Mouse (Mus musculus) layer of hippocampus, postnatal 25 days (tissue): Measurements from ENCODE around the gene Tle6. TPM values are rescaled to one million over a fixed set of nuclear protein-coding genes. Genes with fewer than 3 reads are reported as not detected.

Experiments
- DNase-seq, 2 experiments: peaks; one replicate each; pipeline ENCODE4 v3.0.0; 2022; ENCODE audit warnings: mixed read lengths in 2 of 2, low spot score in 1 of 2; ENCODE audit errors: extremely low spot score in 1 of 2
- total RNA-seq, 2 experiments: library from RNA; stranded (reverse); gene quantifications; 2 replicates each; pipeline ENCODE4 v1.2.3; 2021

Gene Tle6
- total RNA-seq, 2 experiments from 2014 or later = 1.7 to 4.1 TPM

DNA sequence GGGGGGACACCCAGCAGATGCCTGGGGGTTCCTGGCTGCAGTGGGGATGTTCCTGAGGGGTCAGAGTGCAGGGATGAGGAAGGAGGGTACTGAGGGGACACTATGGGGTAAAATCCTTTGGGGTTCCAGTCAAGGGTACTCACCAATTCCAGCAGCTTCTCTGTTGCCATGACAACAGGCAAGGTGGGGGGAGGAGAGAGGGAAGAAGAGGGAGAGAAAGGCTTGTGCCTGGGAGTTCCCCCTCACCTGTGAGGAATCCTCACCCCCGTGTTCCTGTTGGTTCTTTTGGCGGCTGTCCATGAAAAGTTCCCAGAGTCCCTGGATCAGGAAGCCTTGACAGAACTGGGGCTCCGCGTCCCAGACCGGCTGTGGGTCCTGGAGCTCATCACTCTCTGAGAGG lies 5.3 kb downstream of the Tle6 start:
- DNase-seq = no peak

DNA sequence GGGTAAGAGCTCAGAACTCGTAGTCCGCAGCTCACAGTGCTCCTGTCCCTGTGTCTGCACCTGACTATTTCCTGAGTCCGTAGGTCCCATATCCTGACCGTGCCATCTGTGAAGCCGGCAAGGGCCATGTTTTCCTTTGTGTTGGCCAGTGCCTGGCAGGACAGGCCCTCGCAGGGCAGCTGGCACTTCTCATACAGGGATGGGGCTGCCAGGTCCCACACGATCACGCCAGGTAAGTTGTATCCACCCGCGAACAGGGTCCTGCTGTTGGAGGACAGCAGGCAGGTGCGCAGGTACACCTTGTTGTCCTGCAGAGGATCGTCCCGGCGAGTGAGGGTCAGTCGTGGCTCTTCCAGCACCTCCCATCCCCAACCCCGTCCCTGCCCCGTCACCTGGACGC lies 6.9 kb downstream of the Tle6 start:
- no peak for DNase-seq

DNA sequence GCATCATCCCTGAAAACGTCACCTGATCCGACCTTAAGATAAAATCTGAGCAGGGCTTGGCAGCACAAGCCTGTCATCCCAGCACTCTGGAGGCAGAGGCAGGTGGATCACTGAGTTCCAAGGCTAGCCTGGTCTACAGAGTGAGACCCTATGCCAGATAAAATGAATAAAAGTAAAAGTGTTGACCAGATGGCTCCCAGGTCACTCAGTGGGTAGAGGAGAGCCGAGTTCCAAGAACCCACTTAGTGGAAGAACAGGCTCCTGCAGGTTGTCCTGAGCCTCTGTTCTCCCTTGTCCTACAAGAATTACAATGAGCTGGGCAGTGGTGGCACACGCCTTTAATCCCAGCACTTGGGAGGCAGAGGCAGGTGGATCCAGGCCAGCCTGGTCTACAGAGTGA lies 7.7 kb downstream of the Tle6 start:
- DNase-seq = no peak

DNA sequence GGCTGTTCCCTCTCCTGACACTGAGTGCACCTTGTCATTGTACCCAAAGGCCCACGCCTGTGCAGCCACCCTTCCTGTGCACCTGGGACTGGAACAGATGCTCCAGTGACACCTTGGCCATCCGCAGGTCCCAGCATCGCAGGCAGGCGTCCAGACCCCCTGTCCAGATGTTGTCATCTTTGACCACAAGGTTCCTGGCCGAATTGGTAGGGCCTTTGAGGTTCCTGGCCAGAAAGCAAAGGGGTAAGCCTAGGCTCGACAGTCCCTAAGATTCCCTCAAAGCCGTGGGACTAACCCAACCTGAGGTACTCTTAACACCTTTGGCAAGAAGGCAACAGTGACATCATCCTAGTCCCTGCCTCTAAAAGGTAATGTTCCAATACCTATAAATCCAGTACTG lies 8.2 kb downstream of the Tle6 start:
- DNase-seq = no peak

DNA sequence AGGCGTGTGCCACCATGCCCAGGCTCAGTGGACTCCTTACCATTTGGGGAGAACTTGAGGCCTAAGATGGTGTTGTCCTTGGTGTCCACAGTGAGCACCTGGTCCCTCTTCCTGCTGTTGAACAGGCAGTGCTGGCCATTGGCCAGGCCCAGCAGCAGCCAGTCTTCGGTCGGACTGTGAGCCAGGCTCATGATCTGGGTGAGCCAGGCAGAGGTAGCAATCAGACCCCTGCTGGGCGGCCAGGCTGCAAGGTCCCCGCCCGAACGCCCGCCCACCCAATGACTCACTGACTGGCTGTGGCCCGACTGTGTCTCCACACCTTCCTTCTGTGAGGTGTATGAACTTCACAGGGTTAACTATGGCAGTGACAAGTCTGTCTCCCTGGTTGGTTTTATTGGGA lies 9.0 kb downstream of the Tle6 start:
- DNase-seq = no peak

DNA sequence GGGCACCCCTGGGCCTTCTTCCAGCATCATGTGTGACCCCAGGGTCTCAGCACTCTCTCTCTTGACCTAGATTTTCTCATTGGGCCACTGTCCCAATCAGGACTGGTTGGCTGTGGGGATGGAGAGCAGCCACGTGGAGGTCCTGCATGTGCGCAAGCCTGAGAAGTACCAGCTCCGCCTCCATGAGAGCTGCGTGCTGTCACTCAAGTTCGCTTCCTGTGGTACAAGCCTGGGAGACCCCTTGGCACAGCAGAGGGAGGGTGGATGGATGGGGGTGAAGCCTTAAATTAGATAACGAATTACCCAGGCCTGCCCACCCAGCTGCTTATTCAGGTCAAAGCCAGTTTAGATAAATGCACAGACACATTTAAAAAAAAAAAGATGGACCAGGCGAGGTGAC lies 12.1 kb downstream of the Tle6 start:
- DNase-seq = no peak

DNA sequence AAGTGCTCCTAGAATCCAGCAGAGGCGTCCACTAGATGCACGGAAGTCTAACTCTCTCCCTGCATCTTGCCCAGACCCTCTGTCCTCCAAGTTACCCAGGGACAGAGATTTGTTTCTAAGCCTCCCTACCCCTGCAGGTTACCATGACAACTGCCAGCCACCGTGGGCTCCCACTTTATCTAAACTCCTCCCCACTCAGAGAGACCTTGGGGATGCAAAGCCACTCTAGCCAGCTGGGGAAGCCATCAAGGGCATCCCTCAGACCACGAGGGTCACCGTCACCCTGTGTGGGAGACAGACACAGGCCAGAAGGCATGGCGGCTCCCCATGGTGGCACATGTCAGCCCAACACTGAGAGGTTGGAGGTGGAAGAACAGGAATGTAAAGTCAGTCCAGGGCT lies 17.5 kb downstream of the Tle6 start:
- DNase-seq = no peak

DNA sequence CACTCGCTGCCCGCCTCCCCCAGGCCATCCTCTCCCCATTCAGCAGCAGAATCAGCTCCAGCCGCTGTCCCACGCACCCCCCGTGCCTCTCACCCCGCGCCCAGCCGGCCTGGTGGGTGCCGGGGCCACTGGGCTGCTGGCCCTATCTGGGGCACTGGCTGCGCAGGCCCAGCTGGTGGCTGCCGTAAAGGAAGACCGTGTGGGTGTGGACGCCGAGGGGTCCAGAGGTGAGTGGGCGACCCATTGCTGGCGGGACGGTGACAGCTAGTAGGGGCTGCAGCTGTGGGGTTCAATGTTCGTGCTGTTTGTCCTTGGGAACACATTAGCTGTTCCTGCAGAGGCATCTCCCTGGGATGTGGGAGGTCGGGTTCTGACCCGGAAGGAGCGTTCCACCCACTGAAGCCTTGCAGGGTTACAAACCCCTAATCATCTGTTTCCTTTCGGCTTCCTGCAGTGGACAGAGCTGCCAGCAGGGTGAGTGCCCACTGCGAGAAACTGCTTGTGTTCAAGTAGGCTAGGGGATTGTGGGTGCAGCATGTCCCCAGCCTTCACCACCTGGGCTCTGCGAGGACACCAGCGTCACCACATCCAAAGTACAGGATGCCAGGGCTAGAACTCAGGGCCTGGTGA lies 20.3 kb downstream of the Tle6 start:
- DNase-seq = no peak

DNA sequence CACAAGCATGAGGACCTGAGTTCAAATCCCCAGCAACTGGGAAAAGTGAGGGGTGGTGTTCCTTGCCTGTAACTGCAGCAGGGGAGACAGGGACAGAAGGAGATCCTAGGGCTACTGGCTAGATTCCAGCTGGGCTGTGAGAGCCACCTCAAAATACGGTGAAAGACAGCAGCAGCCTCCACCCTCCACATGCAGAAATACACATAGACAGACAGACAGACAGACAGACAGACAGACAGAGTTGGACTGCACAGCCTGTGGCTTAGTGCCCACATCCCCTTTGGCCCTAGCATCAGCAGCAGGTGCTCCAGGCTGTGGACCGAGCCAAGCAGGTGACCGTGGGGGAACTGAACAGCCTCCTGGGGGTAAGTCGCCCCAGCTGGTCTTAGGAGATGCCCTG lies 20.9 kb downstream of the Tle6 start:
- DNase-seq = no peak

DNA sequence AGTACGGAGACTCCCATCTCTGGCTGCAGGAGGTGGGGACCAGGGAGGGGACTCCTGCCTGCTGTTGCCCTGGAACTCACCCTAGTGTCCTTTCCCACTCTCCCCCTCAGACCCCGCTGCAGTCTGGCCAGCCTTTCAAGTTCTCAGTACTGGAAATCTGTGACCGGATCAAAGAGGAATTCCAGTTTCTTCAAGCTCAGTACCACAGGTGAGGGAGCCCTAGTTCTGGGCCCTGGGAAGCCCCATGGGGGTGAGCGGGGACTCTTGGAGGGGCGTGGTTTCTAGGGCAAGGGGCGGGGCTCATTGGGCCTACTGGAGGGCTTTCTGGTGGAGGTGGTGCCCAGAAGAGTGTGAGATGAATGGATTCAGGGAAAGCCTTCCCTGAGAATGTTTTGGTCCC lies 25.2 kb downstream of the Tle6 start:
- DNase-seq = no peak

DNA sequence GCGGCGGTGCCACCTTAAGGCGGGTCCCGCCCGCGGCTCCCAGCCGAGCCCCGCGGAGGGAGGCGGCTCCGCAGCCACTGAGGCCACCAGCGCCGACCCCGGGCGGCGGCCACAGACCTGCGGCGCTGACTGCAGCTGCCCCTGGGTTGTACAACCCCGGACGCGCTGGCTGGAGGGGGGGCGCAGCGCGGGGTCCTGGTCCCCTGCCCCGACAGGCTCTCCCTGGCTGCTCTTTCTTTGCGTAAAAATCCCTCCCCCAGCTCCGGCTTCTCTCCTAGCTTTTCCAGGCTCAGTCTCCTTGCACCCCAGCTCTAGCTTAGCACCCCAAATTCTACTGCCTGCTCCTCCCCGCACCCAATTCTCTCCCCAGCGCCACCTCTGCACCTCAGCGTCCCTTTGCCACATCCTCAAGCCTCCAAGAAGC lies 25.7 kb downstream of the Tle6 start:
- DNase-seq = no peak

DNA sequence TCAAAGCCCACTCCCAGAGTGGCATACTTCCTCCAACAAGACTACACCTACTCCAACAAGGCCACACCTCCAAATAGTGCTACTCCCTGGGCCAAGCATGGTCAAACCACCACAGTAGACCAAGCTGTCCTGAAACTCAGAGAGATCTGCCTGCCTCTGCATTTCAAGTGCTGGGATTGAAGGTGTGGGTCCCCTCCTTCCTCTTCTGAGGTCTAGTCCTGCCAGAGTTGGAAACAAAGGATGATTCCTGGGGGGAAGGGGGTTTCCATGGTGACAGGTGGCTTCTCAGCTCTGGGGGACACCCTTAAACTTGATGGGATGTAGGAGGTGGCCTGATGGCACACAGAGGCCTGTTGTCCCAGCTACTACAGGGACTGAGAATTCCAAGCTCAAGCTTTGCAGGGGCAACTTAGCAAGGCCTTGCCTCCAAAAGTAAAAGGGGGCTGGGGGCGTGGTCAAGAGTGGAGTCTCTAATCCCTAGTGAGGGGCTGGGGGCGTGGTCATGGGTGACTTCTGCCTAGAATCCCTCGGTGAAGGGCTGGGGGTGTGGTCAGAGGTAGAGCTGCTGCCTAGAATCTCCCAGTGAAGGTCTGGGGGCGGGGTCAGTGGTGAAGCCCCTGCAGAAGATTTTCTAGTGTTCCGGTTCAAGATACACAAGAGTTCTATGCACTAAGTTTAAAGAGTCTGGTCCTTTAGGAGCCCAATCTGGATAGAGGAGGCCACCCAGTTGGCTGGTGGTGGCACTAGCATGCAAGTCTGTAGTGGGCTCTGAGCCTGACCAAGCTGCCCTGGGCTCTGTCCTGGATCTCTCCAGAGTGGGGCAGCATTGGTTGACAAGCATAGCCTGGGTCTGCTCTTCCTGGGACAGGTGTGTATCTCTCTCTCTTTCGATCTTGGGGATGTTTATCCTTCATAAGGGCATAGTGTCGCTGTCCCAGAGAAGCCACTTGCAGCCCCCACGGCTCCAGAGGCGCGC lies 26.5 kb downstream of the Tle6 start, which contains the start of gene Tle2:
Tle2 (plus strand) TSS at position 481 of the 976 bp plus-strand sequence.
- DNase-seq = no peak

DNA sequence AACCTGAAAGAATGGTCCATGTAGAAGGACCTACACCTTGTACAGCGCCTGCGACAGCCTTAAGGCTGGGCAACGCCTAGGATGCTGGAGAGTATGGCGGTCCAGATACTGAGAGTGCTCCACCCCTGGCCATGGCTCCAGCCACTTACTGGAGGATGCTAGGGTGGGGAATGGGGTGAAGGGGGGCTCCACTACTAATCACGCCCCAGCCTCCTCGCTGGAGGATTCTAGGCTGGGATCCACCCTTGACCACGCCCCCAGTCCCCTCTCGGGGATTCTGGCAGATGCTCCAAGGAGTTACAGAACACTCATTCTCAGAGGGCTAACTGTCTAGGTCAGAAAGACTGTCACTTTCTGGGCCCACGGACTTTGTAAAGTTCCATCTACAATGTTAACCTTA lies 27.9 kb downstream of the Tle6 start:
- DNase-seq = no peak

DNA sequence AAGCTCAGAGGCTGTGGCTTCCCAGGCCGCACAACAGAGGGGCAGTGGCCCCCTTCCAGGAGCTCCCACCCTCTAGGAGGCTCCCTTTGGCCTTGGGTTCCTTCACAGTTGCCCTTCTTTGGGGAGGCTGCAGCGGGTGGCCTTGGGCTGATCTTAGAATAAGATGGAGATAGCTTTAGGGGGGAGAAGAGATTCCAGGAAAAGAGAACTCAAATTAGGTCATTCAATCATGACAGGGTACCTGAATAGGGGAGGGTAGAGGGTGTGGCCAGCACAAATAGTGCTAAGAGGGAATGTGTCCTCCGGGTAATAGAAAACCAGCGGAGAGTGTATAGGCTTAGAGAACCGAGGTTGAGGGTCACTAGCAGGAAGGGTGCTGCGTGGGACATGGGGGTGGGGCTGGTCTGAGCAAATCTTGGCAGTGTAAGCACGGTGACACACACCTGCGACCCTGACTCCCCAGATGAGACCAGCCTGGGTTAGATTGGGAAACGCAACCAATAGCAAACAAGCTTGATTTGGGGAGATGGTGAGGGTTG lies 28.7 kb downstream of the Tle6 start:
- no peak for DNase-seq

DNA sequence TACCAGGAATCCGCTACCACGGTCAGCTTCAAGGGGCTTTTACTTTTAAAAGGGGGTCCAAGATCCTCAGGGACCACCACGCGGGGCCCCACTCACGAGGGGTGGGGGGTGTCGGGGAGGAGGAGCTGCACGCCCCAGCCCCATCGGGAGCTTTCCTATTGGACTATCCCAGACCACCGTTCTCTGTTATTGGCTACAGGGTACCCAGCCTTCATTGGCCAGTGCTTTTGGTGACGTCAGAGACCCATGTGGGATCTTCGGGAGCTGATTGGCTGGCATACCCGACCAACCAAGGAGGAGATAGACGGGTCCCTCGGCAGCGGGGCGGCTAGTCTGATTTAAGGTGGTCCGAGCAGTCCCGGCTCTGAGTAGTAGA lies 29.4 kb downstream of the Tle6 start:
- peak; percentile 93 to 96 for DNase-seq

DNA sequence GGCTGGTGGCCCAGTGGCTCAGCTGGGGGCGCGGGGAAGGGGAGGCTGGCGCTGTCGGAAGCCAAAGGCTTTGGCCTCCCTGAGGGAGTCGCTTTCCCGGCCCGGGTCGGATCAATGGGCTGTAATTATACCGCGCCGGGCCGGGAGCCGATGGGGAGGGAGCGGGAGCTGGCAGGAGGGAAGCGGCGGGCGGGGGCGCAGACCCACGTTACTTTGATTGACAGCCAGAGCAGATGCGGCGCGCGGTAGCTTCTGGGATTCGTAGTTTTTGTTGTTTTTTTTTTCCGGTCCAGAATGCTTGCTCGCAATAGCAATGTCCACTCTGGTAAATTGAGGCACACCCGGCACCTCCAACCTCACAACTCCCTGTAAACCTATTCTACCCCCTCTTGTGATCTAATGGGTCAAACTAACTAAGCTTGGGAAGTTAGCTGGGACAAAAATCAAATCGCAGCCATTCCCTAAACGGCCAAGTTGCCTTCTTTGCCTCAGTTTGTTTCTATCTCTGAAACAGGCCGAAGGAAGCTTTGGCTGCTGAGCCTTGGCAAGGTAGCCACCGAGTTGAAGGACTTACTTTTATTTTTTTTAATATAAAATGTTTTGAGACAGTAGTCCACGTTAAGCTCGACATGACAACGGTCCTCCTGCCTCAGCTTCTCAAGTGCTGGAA lies 29.9 kb downstream of the Tle6 start:
- DNase-seq = peak; percentile 82 to 88

DNA sequence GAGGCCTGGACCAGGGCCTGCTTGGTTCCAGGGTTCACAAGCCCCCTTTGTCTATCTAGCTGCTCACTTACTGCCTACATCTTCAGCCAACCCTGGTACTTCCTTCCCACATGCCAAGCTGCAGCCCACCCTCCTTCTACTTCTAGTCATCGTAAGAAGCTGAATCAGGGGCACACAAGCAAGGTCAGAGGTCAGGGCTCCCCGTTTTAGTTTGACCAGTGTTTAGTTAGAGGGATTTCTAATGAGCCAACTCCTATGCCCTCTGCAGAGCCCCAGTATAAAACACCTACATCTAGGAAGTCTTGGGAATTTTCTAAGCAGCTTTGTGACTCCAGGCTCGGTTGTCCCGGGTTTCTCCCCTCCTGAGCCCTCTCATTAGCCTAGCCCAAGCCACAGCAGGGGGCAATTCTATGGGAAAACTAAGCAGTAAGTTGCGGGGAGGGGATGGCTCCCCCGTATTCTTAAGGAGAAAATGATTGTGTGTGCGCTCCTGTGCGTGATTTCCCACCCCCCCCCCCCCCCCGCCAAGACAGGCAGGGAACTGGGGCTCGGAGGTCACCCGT lies 30.6 kb downstream of the Tle6 start:
- no peak for DNase-seq

DNA sequence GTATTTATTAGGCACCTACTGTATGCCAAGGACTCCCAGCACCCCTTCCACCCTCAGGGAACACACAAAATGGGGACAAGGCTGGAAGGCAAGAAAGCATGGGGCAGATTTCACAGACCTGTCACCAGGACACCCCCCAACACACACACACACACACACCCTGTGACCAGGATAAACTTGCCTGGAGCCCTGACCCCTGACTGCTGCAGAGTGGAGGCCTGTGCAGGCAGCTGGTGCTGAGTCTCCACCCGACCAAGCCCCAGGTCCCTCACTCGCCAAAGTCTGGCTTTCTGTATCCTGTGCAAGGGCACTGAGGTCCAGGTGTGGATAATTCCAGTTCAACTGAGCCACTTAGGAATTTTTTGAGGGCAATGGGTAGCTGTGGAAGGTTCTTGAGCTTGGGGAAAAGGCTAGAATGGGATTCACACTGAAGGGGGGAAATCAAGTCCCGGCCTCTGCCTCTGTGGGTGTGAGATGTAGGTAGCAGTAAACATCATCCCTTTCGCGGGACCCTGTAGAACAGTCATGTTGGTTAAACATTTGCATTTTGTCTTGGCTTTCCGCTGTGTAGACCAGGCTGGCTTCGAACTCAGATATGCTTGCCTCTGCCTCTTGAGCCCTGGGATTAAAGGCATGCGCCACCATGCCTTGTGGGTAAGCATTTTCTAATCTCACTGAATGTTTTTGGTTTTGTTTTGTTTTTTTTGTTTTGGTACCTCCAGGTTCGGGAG lies 31.2 kb downstream of the Tle6 start:
- DNase-seq = no peak

DNA sequence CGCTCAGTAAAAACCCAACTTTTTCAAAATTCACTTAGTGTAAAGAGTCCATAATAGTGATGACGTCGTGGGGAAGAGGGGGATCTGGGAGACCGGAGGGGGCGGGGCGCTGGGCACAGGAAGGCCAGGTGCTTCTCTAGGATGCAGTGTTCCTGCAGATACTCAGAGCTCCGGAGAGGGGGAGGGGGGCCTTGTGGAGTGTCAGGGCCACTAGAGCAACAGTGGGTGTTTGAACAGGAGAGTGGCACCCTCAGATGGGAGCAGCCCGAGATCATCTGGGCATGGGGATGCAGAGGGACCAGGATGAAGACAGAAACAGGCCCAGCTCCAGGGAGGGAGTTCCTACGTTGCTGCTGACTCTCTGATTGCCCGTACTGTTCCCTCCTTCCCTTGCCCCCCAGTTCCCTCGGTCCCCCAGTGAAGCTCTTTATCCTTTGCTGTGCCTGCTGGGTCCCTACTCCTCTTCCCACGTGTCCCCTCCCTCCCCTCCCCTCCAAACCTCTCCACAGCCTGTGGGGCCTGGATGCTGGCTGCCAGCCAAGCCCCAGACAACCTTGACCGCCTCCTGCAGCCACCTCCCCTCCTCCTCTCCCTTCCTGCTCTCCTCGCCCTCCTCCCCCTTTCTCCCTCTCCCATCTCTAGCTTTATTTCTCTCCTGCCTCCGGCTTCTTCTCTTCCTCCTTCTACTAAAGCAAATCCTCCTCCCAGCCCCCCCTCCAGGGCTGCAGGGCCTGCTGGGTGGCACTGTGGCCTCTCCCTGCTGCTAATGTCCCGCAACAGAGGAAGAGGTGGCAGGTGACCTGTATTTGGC lies 32.3 kb downstream of the Tle6 start:
- DNase-seq = no peak
